Mouse (Mus musculus) erythroid progenitor cell, adult 5-6 weeks (primary cell): Measurements from ENCODE around the gene Mecom. TPM values are rescaled to one million over a fixed set of nuclear protein-coding genes. Genes with fewer than 3 reads are reported as not detected.

Source experiments
- ATAC-seq: replicated peaks from 2 replicates; pipeline ENCODE4 v1.8.0; 2016; ENCODE audit warnings: moderate number of reproducible peaks, mild to moderate bottlenecking, moderate TSS enrichment, inconsistent platforms; ENCODE audit not compliant: poor library complexity, low FRiP score, severe bottlenecking
- total RNA-seq, 2 experiments: library from RNA; stranded (forward) in 1 of 2; stranded (reverse) in 1 of 2; fragments of 150-400 nt in 1 of 2; fragments of 186-747, 209-891 nt in 1 of 2; gene quantifications; 2 replicates each; pipeline versions ENCODE4 v1.2.3 to v1.2.4; 2015 to 2017; ENCODE audit warnings: low replicate concordance in 2 of 2

Gene Mecom
- total RNA-seq, 2 experiments from 2014 or later, result 0.68 TPM; not detected in 1

DNA sequence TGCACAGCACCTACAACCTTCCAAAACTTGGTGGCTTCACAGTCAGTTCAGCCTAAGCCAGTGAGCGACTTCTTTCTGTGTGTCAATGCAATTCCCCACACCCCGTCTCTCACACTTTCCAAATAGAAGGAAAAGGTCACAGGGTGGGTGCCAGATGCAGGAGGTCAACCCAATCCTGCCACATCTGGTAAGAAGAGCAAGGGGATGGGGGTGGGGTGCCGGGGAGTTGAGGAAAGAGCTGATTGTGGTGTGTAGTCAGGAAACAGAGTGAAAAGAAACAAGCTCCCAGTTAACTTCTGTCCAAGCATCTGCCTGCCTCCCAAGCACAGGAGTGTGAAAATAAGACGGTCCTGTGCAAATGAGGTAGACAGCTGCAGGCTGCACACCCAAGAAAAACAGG lies 408.1 kb downstream of the Mecom start:
- no peak for ATAC-seq

DNA sequence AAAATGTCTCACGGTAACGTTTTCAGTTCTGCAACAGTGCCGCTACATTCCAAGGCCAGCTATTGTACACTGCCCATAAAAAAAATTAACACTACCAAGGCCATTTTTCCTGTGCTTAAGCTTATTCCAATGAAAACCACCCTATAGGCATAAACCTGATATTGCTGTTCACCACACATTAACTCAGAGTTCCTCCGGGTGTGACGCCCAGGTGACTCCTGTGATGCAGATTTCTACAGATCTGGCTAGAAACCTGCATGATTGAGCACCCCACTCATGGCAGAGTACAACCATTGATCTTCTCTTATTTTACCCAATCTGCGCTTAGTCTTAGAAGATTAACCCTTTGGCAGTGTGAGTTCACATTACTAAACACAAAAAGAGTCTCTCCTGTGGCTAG lies 409.2 kb downstream of the Mecom start:
- no peak for ATAC-seq

DNA sequence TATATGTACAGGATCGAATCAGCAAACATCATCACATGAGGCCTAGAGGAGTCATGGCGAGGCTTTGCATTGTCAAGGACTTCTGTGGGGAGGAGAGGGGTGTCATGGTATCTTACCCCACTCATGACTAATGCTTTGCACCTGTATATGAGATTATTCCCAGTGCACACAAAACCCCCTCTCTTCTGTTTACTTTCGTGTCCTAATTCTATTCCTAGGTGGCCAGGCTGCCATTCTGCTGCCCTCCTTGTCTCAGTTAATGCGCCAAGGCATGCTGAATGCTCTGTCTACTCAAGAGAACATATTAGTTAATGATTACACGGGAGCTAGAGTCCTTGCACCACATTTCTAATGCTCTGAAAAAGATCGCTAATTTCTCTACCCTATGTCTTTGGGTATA lies 412.0 kb downstream of the Mecom start:
- no peak for ATAC-seq

DNA sequence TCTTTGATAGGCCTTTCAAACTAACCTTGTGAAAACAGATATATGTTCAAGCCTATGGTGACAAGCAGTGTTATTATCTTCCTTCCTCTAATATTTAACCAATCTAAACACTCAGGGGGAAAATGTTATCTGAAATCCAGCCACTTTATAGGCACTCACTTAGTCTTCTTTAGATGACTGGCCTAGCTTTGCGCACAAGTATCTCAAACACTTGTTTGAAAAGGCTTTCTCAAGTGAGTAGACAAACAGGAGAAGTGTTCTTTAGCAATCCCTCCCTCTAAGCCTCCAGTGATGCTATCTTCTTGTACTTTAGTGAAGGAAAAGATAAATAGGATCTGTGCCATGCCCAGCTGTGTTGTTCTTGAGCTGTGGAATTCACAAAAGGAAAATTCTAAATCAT lies 412.7 kb downstream of the Mecom start:
- ATAC-seq, result no peak

DNA sequence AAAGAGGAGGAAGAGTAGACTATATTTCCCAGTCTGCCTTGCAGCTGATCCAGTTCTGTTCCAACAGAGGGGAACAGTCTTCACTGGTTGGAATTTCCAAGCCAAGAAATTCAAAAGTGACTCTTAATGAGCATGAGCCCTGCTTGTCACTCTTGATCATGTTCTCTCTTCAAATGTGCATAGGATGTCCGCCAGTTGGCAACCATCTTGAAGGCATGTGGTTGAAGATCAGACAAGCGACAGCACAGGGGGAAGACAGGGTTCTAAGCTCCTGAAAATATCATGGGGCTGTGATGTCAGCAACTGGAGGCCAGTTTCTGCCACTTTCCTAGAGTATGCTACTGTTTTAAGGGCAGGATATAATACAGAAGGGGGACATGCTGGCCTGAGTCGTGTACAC lies 414.8 kb downstream of the Mecom start:
- no peak for ATAC-seq

DNA sequence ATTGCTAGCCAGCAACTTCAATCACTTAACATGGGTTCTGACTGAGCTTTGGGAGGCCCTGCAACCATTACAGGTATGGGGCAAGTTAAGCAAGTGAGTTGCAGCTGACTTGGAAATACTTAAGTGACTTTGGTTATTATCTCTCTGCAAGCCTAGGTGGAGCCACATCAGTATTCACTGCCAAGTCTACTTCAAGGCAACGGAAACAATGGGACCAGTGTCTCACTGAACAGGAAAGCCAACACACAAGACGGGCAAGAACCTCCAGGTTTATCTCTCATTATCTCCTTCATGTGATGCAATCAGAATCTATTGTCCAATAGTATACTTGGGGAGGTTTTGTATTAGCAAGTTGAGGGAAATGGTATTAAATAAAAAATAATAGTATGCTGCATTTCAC lies 415.4 kb downstream of the Mecom start:
- ATAC-seq, result no peak

DNA sequence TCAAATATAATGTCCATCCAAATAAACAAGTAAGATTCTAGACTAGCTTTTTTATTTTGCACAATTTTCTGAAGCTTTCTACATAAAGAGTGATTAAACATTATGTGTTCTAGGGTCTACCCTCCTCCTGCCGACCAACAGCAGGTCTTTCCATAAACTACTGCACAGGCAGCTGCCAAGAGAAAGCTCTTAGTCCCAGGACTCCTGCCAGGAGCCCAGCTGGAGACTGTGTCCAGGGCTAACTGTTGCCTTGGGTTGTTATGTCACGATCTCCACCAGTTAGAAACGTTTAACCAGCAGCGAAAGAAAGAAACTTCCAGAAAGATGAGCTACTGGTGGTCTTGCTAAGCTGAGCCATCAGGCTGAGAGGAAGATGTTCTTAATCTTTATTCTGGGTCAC lies 417.3 kb downstream of the Mecom start:
- ATAC-seq, result no peak

DNA sequence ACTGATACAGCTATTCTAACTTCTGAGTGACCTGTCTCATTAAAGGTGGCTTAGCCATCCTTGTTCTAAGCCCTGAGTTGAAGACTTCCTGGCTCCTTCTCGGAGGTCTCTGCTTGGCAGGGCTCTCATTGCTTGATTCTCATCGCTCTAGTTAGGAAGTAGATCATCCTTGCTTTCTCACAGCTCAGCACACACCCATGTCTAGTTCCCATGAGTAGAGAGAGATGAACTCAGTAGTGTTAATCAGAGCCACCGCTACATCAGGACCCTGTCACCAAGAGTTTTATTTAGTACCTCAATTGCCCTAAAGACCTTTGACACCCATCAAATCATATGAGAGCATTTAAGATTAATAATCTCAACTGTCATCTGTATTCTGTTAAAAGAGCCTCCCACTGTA lies 425.2 kb downstream of the Mecom start:
- ATAC-seq, result no peak

DNA sequence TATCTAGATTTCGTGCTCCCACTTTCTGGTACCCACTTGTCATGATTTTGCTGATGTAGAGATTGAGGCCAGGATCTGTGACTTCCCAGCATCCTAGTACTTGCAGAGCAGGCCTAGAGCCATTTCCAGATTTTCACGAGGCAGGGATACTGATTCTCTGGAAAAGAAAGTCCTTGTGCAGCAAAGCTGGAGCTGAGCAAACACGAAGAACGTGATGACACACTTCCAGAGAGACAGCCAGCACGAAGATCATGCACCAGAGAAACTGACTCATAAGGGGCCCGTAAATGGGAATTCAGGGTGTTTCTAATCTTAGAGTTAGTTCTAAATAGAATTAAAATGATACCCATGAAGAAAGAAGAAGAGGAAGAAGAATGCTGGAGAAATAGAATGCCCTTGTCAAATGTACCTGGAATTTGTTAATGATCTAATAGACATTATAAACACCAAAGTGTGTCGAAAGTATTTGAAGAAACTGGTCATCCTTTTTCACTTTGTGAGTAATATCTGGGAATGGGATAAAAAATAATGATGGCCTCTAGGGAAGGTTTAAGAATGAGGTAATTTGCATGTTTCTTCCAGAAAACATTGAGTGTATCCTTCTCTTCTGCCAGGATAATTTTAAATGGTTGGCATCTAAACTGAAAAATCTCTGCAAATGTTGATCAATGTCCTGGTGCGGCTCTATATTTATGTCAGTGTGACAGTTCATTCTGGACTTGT lies 426.9 kb downstream of the Mecom start:
- ATAC-seq, result no peak

DNA sequence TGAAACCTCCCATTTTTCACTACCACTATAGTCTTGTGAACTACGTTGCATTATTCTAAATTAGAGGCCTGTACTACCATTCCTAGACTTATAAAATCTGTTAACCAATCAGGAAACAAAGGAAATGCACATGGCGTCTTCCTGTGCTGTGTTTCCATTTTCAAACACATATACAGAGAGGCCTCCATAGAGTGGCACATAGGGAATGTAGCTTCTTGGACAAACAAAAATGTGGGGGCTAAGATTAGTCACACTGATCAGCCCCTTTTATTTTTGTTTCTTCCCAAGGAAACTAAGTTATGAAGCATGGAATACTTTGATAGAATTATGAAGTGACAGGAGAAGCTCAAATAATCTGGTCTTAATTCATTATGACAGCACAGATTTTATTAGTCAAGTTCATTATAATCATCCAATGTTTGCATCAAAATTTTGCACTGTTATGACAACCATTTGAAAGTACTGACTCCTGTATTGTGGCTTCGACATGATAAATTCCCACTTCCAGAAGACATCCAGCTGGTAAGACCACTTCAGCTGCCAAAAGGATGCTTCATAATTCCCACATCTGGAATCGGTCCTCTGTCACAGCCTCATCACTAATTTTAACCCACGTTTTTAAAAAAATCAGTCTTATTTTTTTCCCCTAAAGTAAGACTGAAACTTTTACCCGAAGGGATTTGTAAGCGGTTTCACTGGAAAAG lies 429.1 kb downstream of the Mecom start:
- ATAC-seq, result no peak

DNA sequence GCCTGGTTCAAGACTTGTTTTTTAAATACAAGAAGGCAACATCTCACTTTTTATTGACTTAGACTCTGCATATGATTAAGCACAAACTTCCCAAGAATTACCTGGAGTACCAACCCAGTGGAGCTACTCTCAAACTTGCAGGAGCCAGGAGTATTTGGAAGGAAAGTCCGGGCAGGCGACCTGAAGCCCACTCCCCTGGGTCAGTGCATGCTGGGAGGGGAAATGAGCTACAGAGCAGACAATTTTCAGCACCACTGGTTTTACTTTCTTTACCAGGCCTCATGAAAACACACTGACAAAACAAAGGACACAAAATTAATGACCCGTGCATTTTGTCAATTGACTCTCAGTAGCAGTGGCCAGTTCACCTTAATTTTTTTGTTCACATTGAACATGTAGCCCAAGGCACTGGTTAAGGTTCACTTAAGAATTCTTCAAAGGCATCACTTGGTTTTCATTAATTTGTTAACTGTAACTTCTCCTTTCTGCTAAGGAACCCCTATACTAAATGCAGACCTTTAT lies 434.5 kb downstream of the Mecom start:
- ATAC-seq, result no peak

DNA sequence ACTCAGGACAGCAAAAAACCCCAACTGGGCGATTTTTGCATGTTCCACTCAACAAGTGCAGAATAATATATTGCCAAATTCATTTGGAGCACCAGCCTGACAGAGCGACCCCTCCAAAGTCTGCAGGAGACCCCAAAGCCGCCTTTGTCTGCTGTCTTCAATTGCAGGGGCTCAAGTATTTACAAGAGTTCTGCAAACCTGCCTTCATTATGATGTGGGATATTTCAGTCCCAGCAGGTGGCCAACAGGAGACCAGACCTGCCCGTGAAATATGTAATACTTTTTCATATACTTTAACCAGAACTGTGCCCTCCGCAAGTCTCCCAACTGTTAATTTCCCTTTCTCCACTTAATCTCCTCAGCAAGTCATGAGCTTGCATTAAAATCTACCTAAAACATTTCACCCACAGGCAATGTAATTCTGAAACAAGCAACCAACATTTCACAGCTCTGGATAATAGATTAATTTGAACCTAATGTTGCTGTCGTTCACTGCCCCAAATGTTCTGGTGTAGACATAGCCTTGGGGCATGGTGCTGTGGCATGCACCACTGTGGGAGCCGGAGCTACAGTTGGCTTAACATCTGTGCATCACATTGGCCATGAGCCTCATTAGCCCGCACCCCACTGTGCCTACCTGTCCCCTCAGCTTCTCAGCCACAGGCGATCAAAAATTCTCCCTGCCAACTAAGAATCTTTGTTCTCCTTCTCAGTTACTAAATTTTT lies 439.7 kb downstream of the Mecom start:
- no peak for ATAC-seq

DNA sequence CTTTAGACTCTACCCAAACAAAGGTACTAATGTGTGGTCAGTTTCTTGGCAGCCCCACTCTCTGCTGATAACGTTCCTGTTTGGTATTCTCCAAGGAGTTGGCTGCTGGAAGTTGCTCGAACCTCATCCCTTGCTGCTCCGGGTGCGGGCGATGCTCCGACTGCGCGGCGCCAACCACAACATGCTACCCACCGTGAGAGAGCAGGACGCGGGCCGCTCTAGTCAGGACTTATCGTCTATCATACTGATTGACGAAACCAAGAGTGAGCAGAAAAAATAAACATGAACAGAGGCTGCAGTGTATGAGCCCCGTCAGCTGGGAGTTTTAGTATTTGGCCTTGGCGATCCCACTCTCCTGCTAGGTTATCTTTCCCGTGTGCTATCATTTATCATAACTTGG lies 441.3 kb downstream of the Mecom start:
- ATAC-seq, result no peak

DNA sequence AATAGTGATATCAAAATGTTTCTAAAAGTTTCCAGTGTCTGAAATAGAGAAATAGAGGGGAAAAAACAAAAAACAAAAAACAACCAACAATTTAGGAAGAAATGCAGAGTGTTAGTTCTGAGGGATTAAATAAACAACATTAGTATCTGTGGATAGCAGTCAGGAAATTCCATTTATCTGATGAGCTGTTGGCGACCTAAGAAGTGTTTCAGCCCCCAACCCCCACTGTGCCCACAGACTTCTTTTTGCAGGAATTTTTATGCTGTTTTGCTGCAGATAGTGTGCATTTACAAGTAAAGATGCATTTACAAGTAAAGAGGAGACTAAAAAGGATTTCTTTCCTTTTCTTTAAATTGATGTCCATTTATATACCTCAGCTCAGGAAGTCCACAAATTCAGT lies 441.9 kb downstream of the Mecom start:
- no peak for ATAC-seq

DNA sequence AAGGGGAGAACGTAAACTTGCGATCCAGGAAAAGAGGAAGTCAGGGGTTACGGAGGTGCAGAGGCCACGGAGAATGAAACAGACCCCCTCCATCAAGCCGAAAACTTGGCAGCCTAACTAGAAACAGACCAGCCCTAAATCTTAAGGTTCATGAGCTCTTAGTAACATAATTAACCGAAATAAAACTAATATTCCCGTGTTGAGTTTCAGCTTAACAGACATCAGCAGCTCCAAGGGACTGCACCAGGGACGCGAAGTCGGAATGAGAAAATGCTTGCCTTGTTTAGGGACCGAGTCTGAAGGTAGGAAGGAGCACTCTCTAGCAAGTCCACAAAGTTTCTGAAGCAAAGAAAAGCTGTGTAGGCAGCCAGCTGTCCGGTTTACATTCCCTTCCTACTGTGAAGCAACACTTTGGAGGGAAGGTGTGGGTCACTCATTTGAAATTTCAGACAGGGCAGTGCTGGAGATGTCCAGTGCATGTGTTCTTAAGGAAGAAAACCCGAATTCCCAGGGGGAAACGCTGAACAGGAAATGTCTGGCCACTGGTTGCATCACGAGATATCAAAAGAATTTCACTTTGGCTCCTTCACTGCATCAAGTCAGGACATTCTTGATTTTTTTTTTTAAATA lies 442.5 kb downstream of the Mecom start:
- no peak for ATAC-seq

DNA sequence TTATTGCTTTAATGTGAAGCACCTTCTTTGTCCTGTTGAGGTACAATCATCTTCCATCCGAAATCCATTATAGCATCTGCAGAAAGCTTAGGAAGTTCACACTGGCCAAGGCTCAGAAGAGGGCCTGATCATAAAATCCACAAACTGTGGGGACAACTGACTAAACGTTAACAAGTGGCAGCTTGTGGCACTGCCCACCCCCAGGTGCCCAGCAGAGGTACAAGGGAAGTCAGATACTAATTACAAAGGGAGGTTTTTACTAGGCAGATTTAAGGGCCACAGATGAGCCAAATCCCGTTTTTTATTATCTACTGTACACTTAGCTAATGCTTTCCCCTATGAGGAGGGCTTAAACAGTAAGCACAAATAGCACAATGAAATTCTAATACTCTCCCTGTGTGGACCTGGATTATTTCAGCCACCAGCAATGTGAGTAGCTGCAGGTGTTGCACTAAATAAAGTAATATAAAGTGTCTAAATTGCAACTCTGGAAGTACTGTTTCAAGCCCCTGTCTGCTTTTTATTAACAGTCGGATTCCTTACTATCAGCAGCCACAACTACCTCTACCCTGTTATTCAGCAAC lies 443.2 kb downstream of the Mecom start:
- no peak for ATAC-seq

DNA sequence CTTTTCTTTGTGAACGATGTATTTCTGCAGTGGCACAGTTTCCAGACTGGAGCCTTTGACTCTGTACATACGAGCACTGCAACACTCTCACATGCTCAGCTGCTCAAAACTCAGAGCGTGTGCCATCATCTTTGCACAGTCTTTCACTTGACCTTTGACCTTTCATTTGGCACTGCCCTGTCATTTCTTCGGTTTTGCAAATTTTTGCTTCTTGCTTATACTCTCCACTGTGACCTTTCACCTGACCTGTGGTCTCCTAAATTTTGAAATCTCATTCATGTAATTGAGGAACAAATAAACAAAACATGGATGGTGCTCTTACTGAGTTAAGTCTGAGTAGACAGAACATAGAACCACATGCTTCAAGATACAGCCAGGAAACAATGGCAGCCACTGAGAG lies 446.7 kb downstream of the Mecom start:
- ATAC-seq, result no peak

DNA sequence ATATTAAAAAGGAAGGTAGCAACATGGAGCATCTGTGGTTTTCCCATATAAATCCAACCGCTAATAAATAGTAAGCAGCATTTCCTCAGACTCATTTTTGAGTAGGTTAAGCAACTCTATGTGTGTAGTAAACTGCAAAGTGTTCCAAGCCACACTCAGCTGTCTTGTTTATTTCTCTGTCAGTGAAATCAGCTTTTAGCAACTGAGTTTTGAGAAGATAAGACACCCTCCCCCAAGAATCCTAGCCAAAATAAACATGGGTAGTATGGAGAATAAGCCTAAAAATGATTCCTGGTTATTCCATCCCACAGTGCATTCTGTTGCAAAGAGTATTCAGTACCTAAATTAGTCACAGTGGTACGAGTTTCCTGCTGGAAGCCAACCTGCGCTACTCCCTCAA lies 450.1 kb downstream of the Mecom start:
- no peak for ATAC-seq

DNA sequence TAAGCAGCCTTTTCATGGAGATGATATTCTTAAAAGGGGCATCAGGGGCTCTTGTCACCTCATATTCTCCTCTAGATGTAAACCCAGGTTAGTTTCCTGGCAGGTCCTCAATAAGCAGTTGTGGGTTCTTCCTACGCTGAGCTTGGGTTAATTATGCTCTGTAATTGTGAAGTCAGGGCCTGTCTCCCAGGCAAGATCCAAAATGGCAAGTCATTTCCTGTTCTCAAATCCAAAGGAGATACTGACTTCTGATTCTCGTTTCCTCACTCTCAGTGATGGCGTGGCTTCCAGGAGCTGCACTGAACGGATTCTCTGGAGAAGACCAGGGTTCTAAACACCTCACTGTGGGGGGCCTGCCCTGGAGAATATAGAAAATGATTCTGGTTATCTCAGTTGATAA lies 450.7 kb downstream of the Mecom start:
- no peak for ATAC-seq

DNA sequence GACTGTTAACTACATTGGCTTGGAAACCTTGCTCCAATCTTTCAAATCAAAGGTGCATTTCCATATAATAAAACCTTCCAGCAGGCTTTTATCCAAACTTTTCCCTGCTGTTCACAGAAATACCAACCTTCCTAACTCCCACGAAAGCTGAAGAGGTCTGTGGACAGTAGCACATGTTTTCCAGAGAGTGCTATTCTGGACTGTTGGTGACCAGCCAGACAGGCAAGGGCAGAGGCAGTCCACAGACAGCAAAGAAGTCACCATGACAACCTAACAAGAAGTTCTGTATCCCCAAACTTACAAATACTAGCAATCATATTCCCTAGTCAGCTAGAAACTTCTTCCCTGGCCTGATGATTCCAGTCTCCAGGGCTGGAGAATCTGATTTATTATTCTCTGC lies 454.8 kb downstream of the Mecom start:
- no peak for ATAC-seq
